Mouse (Mus musculus): Measurements from ENCODE around the gene Padi4.

Gene Padi4

GRCm38 (mm10) chr4:140774025-140774800, at the start of gene Padi4:
Gene Padi4, minus strand, starts transcription at chr4:140774236.
- no peak for DNase-seq (ENCODE audit: low read depth)

- peak; percentile 80 for DNase-seq (ENCODE audit: low read depth)
Observed at GRCm38 (mm10) chr4:140821988-140822387, 48.0 kb upstream of the Padi4 start.

- DNase-seq (ENCODE audit: low read depth), result no peak
Observed at GRCm38 (mm10) chr4:140817413-140817812, 43.4 kb upstream of the Padi4 start.

GRCm38 (mm10) chr4:140815996-140816917, 42.2 kb upstream of the Padi4 start:
- peak; percentile 74 for DNase-seq (ENCODE audit: low read depth)

GRCm38 (mm10) chr4:140815496-140815895, 41.5 kb upstream of the Padi4 start:
- DNase-seq (ENCODE audit: low read depth), result peak; percentile 78

GRCm38 (mm10) chr4:140814241-140815225, 40.5 kb upstream of the Padi4 start:
- peak; percentile 68 for DNase-seq (ENCODE audit: low read depth)

GRCm38 (mm10) chr4:140813358-140814185, 39.5 kb upstream of the Padi4 start:
- DNase-seq (ENCODE audit: low read depth), result no peak

GRCm38 (mm10) chr4:140812609-140813008, 38.6 kb upstream of the Padi4 start:
- DNase-seq (ENCODE audit: low read depth), result peak; percentile 47

GRCm38 (mm10) chr4:140812191-140812590, 38.2 kb upstream of the Padi4 start:
- peak; percentile 61 for DNase-seq (ENCODE audit: low read depth)

GRCm38 (mm10) chr4:140810458-140811260, 36.6 kb upstream of the Padi4 start, which contains the start of gene Padi3:
Gene Padi3, minus strand, starts transcription at chr4:140810648.
- DNase-seq (ENCODE audit: low read depth), result peak; percentile 57

GRCm38 (mm10) chr4:140809118-140809517, 35.1 kb upstream of the Padi4 start:
- DNase-seq (ENCODE audit: low read depth), result no peak

GRCm38 (mm10) chr4:140804601-140805000, 30.6 kb upstream of the Padi4 start:
- no peak for DNase-seq (ENCODE audit: low read depth)

- DNase-seq (ENCODE audit: low read depth), result no peak
Observed at GRCm38 (mm10) chr4:140801364-140801763, 27.3 kb upstream of the Padi4 start.

GRCm38 (mm10) chr4:140796786-140797185, 22.8 kb upstream of the Padi4 start:
- no peak for DNase-seq (ENCODE audit: low read depth)

- DNase-seq (ENCODE audit: low read depth), result no peak
Observed at GRCm38 (mm10) chr4:140794678-140795077, 20.6 kb upstream of the Padi4 start.

- DNase-seq (ENCODE audit: low read depth), result no peak
Observed at GRCm38 (mm10) chr4:140793795-140794194, 19.8 kb upstream of the Padi4 start.

GRCm38 (mm10) chr4:140792584-140792983, 18.5 kb upstream of the Padi4 start:
- DNase-seq (ENCODE audit: low read depth), result no peak

GRCm38 (mm10) chr4:140791071-140791470, 17.0 kb upstream of the Padi4 start:
- no peak for DNase-seq (ENCODE audit: low read depth)

GRCm38 (mm10) chr4:140789983-140790382, 15.9 kb upstream of the Padi4 start:
- DNase-seq (ENCODE audit: low read depth), result no peak

- peak; percentile 85 for DNase-seq (ENCODE audit: low read depth)
Observed at GRCm38 (mm10) chr4:140788983-140789382, 14.9 kb upstream of the Padi4 start.

All from naive thymus-derived CD4-positive, alpha-beta T cell, adult 2 months (primary cell).